Mouse (Mus musculus): ENCODE results near the gene Tmem28.

Tmem28 gene

GRCm38 (mm10) chrX:99820790-99821395 is at the start of gene Tmem28:
Gene Tmem28, plus strand, starts transcription at chrX:99821021.
- no peak for DNase-seq (ENCODE audit: low spot score)

- DNase-seq (ENCODE audit: low spot score) = no peak
Observed at GRCm38 (mm10) chrX:99780308-99780707, 40.5 kb upstream of the Tmem28 start.

- no peak for DNase-seq (ENCODE audit: low spot score)
Observed at GRCm38 (mm10) chrX:99808375-99808774, 12.4 kb upstream of the Tmem28 start.

GRCm38 (mm10) chrX:99819395-99819935 is 1.4 kb upstream of the Tmem28 start:
- no peak for DNase-seq (ENCODE audit: low spot score)

GRCm38 (mm10) chrX:99819936-99820789 is 658 bp upstream of the Tmem28 start:
- DNase-seq (ENCODE audit: low spot score) = no peak

GRCm38 (mm10) chrX:99842090-99842489 is 21.3 kb downstream of the Tmem28 start:
- DNase-seq (ENCODE audit: low spot score) = no peak

- peak; percentile 15 for DNase-seq (ENCODE audit: low spot score)
Observed at GRCm38 (mm10) chrX:99853261-99853741, 32.5 kb downstream of the Tmem28 start.

GRCm38 (mm10) chrX:99853834-99854233 is 33.0 kb downstream of the Tmem28 start:
- no peak for DNase-seq (ENCODE audit: low spot score)

- no peak for DNase-seq (ENCODE audit: low spot score)
Observed at GRCm38 (mm10) chrX:99872228-99872627, 51.4 kb downstream of the Tmem28 start.

GRCm38 (mm10) chrX:99872632-99873201 is 51.9 kb downstream of the Tmem28 start:
- DNase-seq (ENCODE audit: low spot score) = no peak

- DNase-seq (ENCODE audit: low spot score) = no peak
Observed at GRCm38 (mm10) chrX:99873259-99873919, 52.6 kb downstream of the Tmem28 start.

- no peak for DNase-seq (ENCODE audit: low spot score)
Observed at GRCm38 (mm10) chrX:99873920-99874296, 53.1 kb downstream of the Tmem28 start.

GRCm38 (mm10) chrX:99876781-99877180 is 56.0 kb downstream of the Tmem28 start:
- no peak for DNase-seq (ENCODE audit: low spot score)

GRCm38 (mm10) chrX:99883396-99883795 is 62.6 kb downstream of the Tmem28 start:
- DNase-seq (ENCODE audit: low spot score) = no peak

Measured in spleen, adult 12 weeks (tissue).